Mouse (Mus musculus) gastrocnemius, postnatal 36 days (tissue): ENCODE data around the gene Arsa. TPM values are rescaled to one million over a fixed set of nuclear protein-coding genes. Genes with fewer than 3 reads are reported as not detected.
"Not testable (repeated sequence)": the region's sequence is repeated elsewhere in the genome, so short reads cannot be mapped to it uniquely, and the experiment has no call there.

Experiments used
- DNase-seq, 2 experiments: peaks; one replicate each; pipeline ENCODE4 v3.0.0; 2022
- intact Hi-C: fragments of 180-260 bp; cut with DNase I; formaldehyde crosslinking; loops from one replicate; pipeline ENCODE4 v1.15.1; 2025
- total RNA-seq, 2 experiments: library from RNA; stranded (reverse); gene quantifications; 2 replicates each; pipeline ENCODE4 v1.2.3; 2021

Gene Arsa
- total RNA-seq, 2 experiments from 2014 or later: 3.0 to 3.8 TPM

- intact Hi-C loops: no loop called here
- no peak for DNase-seq
Measured at GRCm38 (mm10) chr15:89459821-89460220, 17.4 kb downstream of the Arsa start.

GRCm38 (mm10) chr15:89458942-89459341 lies 18.3 kb downstream of the Arsa start:
- intact Hi-C loops: no loop called here
- DNase-seq: no peak

- intact Hi-C loops: no loop called here
- DNase-seq: no peak
Measured at GRCm38 (mm10) chr15:89455642-89456041, 21.6 kb downstream of the Arsa start.

GRCm38 (mm10) chr15:89454857-89455256 lies 22.4 kb downstream of the Arsa start:
- intact Hi-C loops: no loop called here
- no peak for DNase-seq

- intact Hi-C loops: no loop called here
- no peak for DNase-seq
Measured at GRCm38 (mm10) chr15:89453865-89454478, 23.3 kb downstream of the Arsa start, which contains the start of gene Mapk8ip2. Gene Mapk8ip2, plus strand, starts transcription at chr15:89453913.

- intact Hi-C loops: no loop called here
- DNase-seq: peak; percentile 49 to 52
Measured at GRCm38 (mm10) chr15:89452906-89453864, 24.0 kb downstream of the Arsa start.

GRCm38 (mm10) chr15:89442486-89443070 lies 34.6 kb downstream of the Arsa start:
- intact Hi-C loops: no loop called here
- DNase-seq: no peak

GRCm38 (mm10) chr15:89435878-89436277 lies 41.3 kb downstream of the Arsa start:
- no peak for DNase-seq
- intact Hi-C loops: no loop called here

GRCm38 (mm10) chr15:89434136-89434535 lies 43.1 kb downstream of the Arsa start:
- no peak for DNase-seq
- intact Hi-C loops: no loop called here

GRCm38 (mm10) chr15:89432946-89433345 lies 44.3 kb downstream of the Arsa start:
- no peak for DNase-seq
- intact Hi-C loops: no loop called here

- DNase-seq: no peak
- intact Hi-C loops: no loop called here
Measured at GRCm38 (mm10) chr15:89431806-89432205, 45.4 kb downstream of the Arsa start.

- intact Hi-C loops: no loop called here
- no peak for DNase-seq
Measured at GRCm38 (mm10) chr15:89431271-89431670, 46.0 kb downstream of the Arsa start.

- DNase-seq, intact Hi-C loops: not testable (repeated sequence)
Measured at GRCm38 (mm10) chr15:89430771-89431170, 46.5 kb downstream of the Arsa start.

GRCm38 (mm10) chr15:89430341-89430740 lies 46.9 kb downstream of the Arsa start:
- DNase-seq: no peak
- intact Hi-C loops: no loop called here

GRCm38 (mm10) chr15:89429352-89430221 lies 47.6 kb downstream of the Arsa start, which contains the start of the genes C730034F03Rik, Gm44502 and Chkb:
Gene C730034F03Rik, plus strand, starts transcription at chr15:89429589.
Gene Gm44502, minus strand, starts transcription at chr15:89429696.
Gene Chkb, minus strand, starts transcription at chr15:89429908.
- DNase-seq: peak; percentile 86 to 87
- intact Hi-C loops: loop anchor here (5.0 kb wide), 1 partner anchor 57 kb away; the partner anchor contains the start of gene Sco2

GRCm38 (mm10) chr15:89428821-89429351 lies 48.3 kb downstream of the Arsa start:
- no peak for DNase-seq
- intact Hi-C loops: loop anchor here (5.0 kb wide), 1 partner anchor 57 kb away; the partner anchor contains the start of gene Sco2

- no peak for DNase-seq
Measured at GRCm38 (mm10) chr15:89428136-89428790, 49.0 kb downstream of the Arsa start.

GRCm38 (mm10) chr15:89426716-89427115 lies 50.5 kb downstream of the Arsa start:
- intact Hi-C loops: loop anchor here (5.0 kb wide), 1 partner anchor 54 kb away; the partner anchor contains the start of gene Sco2
- DNase-seq: no peak

More at GRCm38 (mm10) chr15:89428136-89428790, 49.0 kb downstream of the Arsa start:
- intact Hi-C loops: loop anchor here (5.0 kb wide), 1 partner anchor 56 kb away; the partner anchor contains the start of gene Sco2

- peak; percentile 55 for DNase-seq
- intact Hi-C loops: loop anchor here (5.0 kb wide), 1 partner anchor 53 kb away; the partner anchor contains the start of gene Sco2
Measured at GRCm38 (mm10) chr15:89425711-89426121, 51.5 kb downstream of the Arsa start, which contains the start of gene Cpt1b. Gene Cpt1b, minus strand, starts transcription at chr15:89425863.
